Comparison of ENCODE assay signal across 21 mouse cellular contexts in the genomic region with DNA sequence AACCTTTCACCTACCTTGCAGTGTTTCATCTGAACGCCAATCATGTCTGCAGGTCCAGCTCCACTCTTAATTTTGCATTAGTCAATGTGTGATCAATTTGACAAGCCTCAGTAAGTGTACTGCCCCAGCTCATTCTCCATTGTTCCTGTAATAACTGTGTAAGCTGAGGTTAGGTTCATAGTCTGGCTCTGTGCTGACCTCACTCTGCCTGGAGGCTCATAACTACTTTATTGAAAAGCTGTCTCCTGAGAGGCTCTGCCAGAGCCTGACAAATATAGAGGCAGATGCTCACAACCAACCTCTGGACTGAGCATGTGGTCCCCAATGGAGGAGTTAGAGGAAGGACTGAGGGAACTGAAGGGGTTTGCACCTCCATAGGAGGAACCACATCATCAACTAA.
A peak's percentile ranks its signal among the peaks of the same experiment; 100 is the strongest.
DNase-seq lines count a peak whose midpoint lies in the region; ATAC-seq lines count a peak whose summit lies in the region.
"Had no signal": no experiment of that assay in that cellular context is flagged by ENCODE, and none has a peak within 500 bp of the region (broad histone marks: within the 10 kb centered on the region; RNA-seq: fewer than 3 reads in every experiment).

No protein-coding gene starts in this region.

- H3K4me1 ChIP-seq in hindbrain, embryonic 13.5 days (replicated peaks), result 0 out of 2 replicates have a peak, but pooled peaks cover 3% of the 10 kb centered on the region
- no peaks in the 10 kb centered on the region for H3K4me1 ChIP-seq in hindbrain, embryonic 14.5 days (replicated peaks; ENCODE audit: control insufficient read depth, insufficient read depth, low read length)
- no peaks in the 10 kb centered on the region for H3K4me1 ChIP-seq in hindbrain, embryonic 16.5 days (ENCODE audit: control insufficient read depth, insufficient read depth, low read depth, low read length)
- no peaks in the 10 kb centered on the region for H3K4me1 ChIP-seq in hindbrain, embryonic 10.5 days (replicated peaks)
- H3K4me1 ChIP-seq: embryonic facial prominence, embryonic 13.5 days; embryonic facial prominence, embryonic 15.5 days; forebrain, embryonic 10.5 days; forebrain, embryonic 12.5 days had no signal

- no peaks in the 10 kb centered on the region for H3K9me3 ChIP-seq in hindbrain, embryonic 13.5 days
- no peaks in the 10 kb centered on the region for H3K9me3 ChIP-seq in hindbrain, embryonic 14.5 days (ENCODE audit: control insufficient read depth, low read length)
- H3K9me3 ChIP-seq in hindbrain, embryonic 16.5 days (ENCODE audit: control insufficient read depth, low read length), result no peaks in the 10 kb centered on the region
- no peaks in the 10 kb centered on the region for H3K9me3 ChIP-seq in hindbrain, embryonic 10.5 days
- H3K9me3 ChIP-seq: embryonic facial prominence, embryonic 13.5 days; embryonic facial prominence, embryonic 15.5 days; forebrain, embryonic 10.5 days; forebrain, embryonic 12.5 days had no signal

- H3K4me3 ChIP-seq in hindbrain, embryonic 13.5 days, result no peak overlapping the region
- H3K4me3 ChIP-seq in hindbrain, embryonic 14.5 days (replicated peaks; ENCODE audit: low read length), result no peak overlapping the region
- no peak overlapping the region for H3K4me3 ChIP-seq in hindbrain, embryonic 16.5 days (ENCODE audit: low read length)
- H3K4me3 ChIP-seq in hindbrain, embryonic 10.5 days, result no peak overlapping the region
- H3K4me3 ChIP-seq: embryonic facial prominence, embryonic 13.5 days; embryonic facial prominence, embryonic 15.5 days; erythroblast, embryonic 14.5 days; forebrain, embryonic 10.5 days; forebrain, embryonic 12.5 days had no signal

- H3K27ac ChIP-seq in hindbrain, embryonic 13.5 days, result no peak overlapping the region
- H3K27ac ChIP-seq in hindbrain, embryonic 14.5 days, result no peak overlapping the region
- H3K27ac ChIP-seq in hindbrain, embryonic 16.5 days (ENCODE audit: low read depth, low read length), result no peak overlapping the region
- no peak overlapping the region for H3K27ac ChIP-seq in hindbrain, embryonic 10.5 days
- H3K27ac ChIP-seq: embryonic facial prominence, embryonic 13.5 days; embryonic facial prominence, embryonic 15.5 days; forebrain, embryonic 10.5 days; forebrain, embryonic 12.5 days had no signal

- no peak for DNase-seq in hindbrain, embryonic 14.5 days (ENCODE audit: low spot score)
- no peak for DNase-seq in hindbrain, embryonic 10.5 days (ENCODE audit: low spot score)
- DNase-seq: adrenal gland, adult 2 months; adrenal gland, postnatal 10 days; adrenal gland, postnatal 25 days; cerebellum, adult 11 months; cerebellum, adult 18-20 months; cerebellum, adult 8-10 months; cerebellum, adult 9-11 months; cerebellum, postnatal 14 days; cerebellum, postnatal 36 days; embryo, embryonic 11 days had no signal

- no peaks in the 10 kb centered on the region for H3K36me3 ChIP-seq in hindbrain, embryonic 13.5 days
- no peaks in the 10 kb centered on the region for H3K36me3 ChIP-seq in hindbrain, embryonic 14.5 days (replicated peaks; ENCODE audit: control insufficient read depth, insufficient read depth)
- no peaks in the 10 kb centered on the region for H3K36me3 ChIP-seq in hindbrain, embryonic 16.5 days (ENCODE audit: control insufficient read depth, insufficient read depth, low read length)
- H3K36me3 ChIP-seq in hindbrain, embryonic 10.5 days, result no peaks in the 10 kb centered on the region
- H3K36me3 ChIP-seq: embryonic facial prominence, embryonic 13.5 days; embryonic facial prominence, embryonic 15.5 days; forebrain, embryonic 10.5 days; forebrain, embryonic 12.5 days had no signal

- no peak overlapping the region for H3K4me2 ChIP-seq in hindbrain, embryonic 13.5 days
- H3K4me2 ChIP-seq in hindbrain, embryonic 14.5 days (replicated peaks), result no peak overlapping the region
- H3K4me2 ChIP-seq in hindbrain, embryonic 16.5 days (ENCODE audit: low read length), result no peak overlapping the region
- H3K4me2 ChIP-seq: embryonic facial prominence, embryonic 13.5 days; embryonic facial prominence, embryonic 15.5 days; forebrain, embryonic 12.5 days had no signal

- peak; percentile 17; the same call in 1 of the 2 replicates for ATAC-seq in hindbrain, embryonic 13.5 days (ENCODE audit: low FRiP score)
- ATAC-seq in hindbrain, embryonic 14.5 days (ENCODE audit: low FRiP score), result no peak
- 0 out of 2 replicates have a peak, but pooled peaks have one; percentile 52 for ATAC-seq in hindbrain, embryonic 16.5 days
- ATAC-seq: forebrain, embryonic 14.5 days; forebrain, embryonic 16.5 days had no signal

- WGBS in hindbrain, embryonic 13.5 days, result 66% methylated on average over 1 of the region's 1 CpGs
- WGBS in hindbrain, embryonic 14.5 days, result 73% methylated on average over 1 of the region's 1 CpGs
- 81% methylated on average over 1 of the region's 1 CpGs for WGBS in hindbrain, embryonic 16.5 days
- WGBS in hindbrain, embryonic 10.5 days, result 80% methylated on average over 1 of the region's 1 CpGs

- no peaks in the 10 kb centered on the region for H3K27me3 ChIP-seq in hindbrain, embryonic 13.5 days
- H3K27me3 ChIP-seq in hindbrain, embryonic 14.5 days (ENCODE audit: control insufficient read depth, insufficient read depth, low read length), result no peaks in the 10 kb centered on the region
- no peaks in the 10 kb centered on the region for H3K27me3 ChIP-seq in hindbrain, embryonic 16.5 days (replicated peaks; ENCODE audit: control insufficient read depth, insufficient read depth, low read length)
- H3K27me3 ChIP-seq in hindbrain, embryonic 10.5 days (ENCODE audit: insufficient read depth, poor library complexity, severe bottlenecking), result no peaks in the 10 kb centered on the region
- H3K27me3 ChIP-seq: embryonic facial prominence, embryonic 13.5 days; embryonic facial prominence, embryonic 15.5 days; forebrain, embryonic 12.5 days had no signal

- H3K9ac ChIP-seq in hindbrain, embryonic 13.5 days, result no peak overlapping the region
- H3K9ac ChIP-seq in hindbrain, embryonic 14.5 days, result no peak overlapping the region
- no peak overlapping the region for H3K9ac ChIP-seq in hindbrain, embryonic 16.5 days (ENCODE audit: low read depth, low read length)
- H3K9ac ChIP-seq: embryonic facial prominence, embryonic 13.5 days; embryonic facial prominence, embryonic 15.5 days; forebrain, embryonic 12.5 days had no signal
